Mouse (Mus musculus) kidney, adult 2 months (tissue): ENCODE results near the gene Smim27.

ENCODE experiments used
- CTCF ChIP-seq: fragments of 200-500 bp; conservative IDR thresholded peaks from 2 replicates; pipeline ENCODE4 v1.5.1; 2011; ENCODE audit warnings: low read depth, mild to moderate bottlenecking, control low read depth, low read length, moderate library complexity, mixed read lengths; ENCODE audit not compliant: insufficient read depth, insufficient read length
- POLR2A ChIP-seq: fragments of 200-500 bp; IDR thresholded peaks from one replicate; pipeline ENCODE4 v1.6.1; 2011; ENCODE audit warnings: low read depth, low read length, control low read depth

DNA sequence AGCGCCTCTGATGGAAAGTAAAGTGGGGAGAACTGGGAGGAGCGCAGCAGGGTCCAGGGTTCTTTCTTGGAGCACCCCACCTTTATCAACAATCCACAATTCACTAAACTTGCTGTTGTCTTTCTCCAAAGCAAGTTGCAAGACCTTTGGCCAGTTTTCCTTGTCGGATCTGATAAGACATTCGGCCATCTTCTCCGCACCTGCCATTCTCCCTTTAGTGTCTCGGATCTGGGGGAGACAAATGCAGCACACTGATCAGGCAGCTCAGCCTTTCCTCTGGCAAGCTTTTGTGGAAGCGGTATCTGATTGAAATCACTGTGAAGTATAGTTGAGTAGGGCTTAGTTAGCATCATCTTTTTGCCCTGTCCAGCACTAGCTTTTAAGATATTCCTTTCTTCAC is 41.5 kb upstream of the Smim27 start:
- TF ChIP-seq CTCF (no peak), POLR2A (no peak)
